In the genomic region with DNA sequence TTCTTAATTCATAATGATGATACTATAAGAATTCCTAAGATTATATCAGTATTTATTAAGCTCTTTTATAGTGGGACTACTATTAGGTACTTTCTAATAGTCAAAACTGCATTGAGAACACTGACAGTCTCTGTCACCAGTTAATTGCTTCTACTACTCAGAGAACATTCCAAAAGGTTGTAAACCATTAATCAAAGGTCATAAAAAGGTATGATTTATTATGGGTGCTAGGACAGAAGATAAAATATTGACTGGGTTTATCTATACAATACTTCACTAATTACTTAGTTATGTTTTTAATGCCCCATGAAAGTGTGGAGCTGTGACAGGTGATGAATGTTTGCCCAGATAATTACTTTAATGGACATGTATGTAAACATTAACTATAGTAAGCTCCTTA, we compare ENCODE assay signal across 33 mouse cellular contexts.
"Had no signal": no experiment of that assay in that cellular context is flagged by ENCODE, and none has a peak within 500 bp of the region (broad histone marks: within the 10 kb centered on the region; RNA-seq: fewer than 3 reads in every experiment).

No protein-coding gene starts in this region.

- H3K4me1 ChIP-seq: heart, embryonic 10.5 days; heart, embryonic 12.5 days; heart, embryonic 13.5 days; heart, embryonic 15.5 days; hindbrain, embryonic 10.5 days; hindbrain, embryonic 12.5 days; hindbrain, embryonic 13.5 days; hindbrain, embryonic 15.5 days; kidney, embryonic 15.5 days had no signal

- H3K9me3 ChIP-seq: heart, embryonic 10.5 days; heart, embryonic 12.5 days; heart, embryonic 13.5 days; heart, embryonic 15.5 days; hindbrain, embryonic 10.5 days; hindbrain, embryonic 12.5 days; hindbrain, embryonic 13.5 days; hindbrain, embryonic 15.5 days; kidney, embryonic 15.5 days had no signal

- H3K9ac ChIP-seq: heart, embryonic 12.5 days; heart, embryonic 13.5 days; heart, embryonic 15.5 days; hindbrain, embryonic 12.5 days; hindbrain, embryonic 13.5 days; hindbrain, embryonic 15.5 days; kidney, embryonic 15.5 days had no signal

- H3K27ac ChIP-seq: heart, adult 2 months; heart, embryonic 10.5 days; heart, embryonic 13.5 days; heart, embryonic 15.5 days; hindbrain, embryonic 10.5 days; hindbrain, embryonic 12.5 days; hindbrain, embryonic 13.5 days; hindbrain, embryonic 15.5 days; hindbrain, postnatal 0 days; kidney, embryonic 15.5 days; kidney, postnatal 0 days; layer of hippocampus, adult 2 months; left cerebral cortex, adult 2 months had no signal

- ATAC-seq: hindbrain, embryonic 16.5 days; hindbrain, postnatal 0 days; inflammation-experienced regulatory T-cells, adult 6 months had no signal

- H3K4me2 ChIP-seq: heart, embryonic 11.5 days; heart, embryonic 12.5 days; heart, embryonic 13.5 days; heart, embryonic 15.5 days; hindbrain, embryonic 12.5 days; hindbrain, embryonic 13.5 days; hindbrain, embryonic 15.5 days; kidney, embryonic 15.5 days had no signal

- H3K4me3 ChIP-seq: heart, adult 2 months; heart, embryonic 10.5 days; heart, embryonic 12.5 days; heart, embryonic 13.5 days; heart, embryonic 15.5 days; hindbrain, embryonic 10.5 days; hindbrain, embryonic 12.5 days; hindbrain, embryonic 13.5 days; hindbrain, embryonic 15.5 days; kidney, embryonic 15.5 days; layer of hippocampus, adult 2 months; left cerebral cortex, adult 2 months had no signal

- DNase-seq: heart, adult 18-20 months; heart, adult 2 months; heart, postnatal 14 days; heart, postnatal 36 days; heart, postnatal 4 days; kidney, adult 11 months; kidney, adult 18-20 months; kidney, adult 2 months; kidney, adult 8-10 months; kidney, adult 9 months; kidney, postnatal 10 days; kidney, postnatal 14 days; kidney, postnatal 25 days; kidney, postnatal 36 days; kidney, postnatal 4 days; layer of hippocampus, adult 9-11 months; layer of hippocampus, postnatal 36 days had no signal

- H3K36me3 ChIP-seq: heart, embryonic 10.5 days; heart, embryonic 12.5 days; heart, embryonic 13.5 days; heart, embryonic 15.5 days; hindbrain, embryonic 10.5 days; hindbrain, embryonic 12.5 days; hindbrain, embryonic 13.5 days; hindbrain, embryonic 15.5 days; kidney, embryonic 15.5 days had no signal

- H3K27me3 ChIP-seq: heart, embryonic 12.5 days; heart, embryonic 13.5 days; heart, embryonic 15.5 days; hindbrain, embryonic 12.5 days; hindbrain, embryonic 13.5 days; hindbrain, embryonic 15.5 days; kidney, embryonic 15.5 days had no signal
